Mouse (Mus musculus): ENCODE measurements around the gene Igf2bp1.

DNA sequence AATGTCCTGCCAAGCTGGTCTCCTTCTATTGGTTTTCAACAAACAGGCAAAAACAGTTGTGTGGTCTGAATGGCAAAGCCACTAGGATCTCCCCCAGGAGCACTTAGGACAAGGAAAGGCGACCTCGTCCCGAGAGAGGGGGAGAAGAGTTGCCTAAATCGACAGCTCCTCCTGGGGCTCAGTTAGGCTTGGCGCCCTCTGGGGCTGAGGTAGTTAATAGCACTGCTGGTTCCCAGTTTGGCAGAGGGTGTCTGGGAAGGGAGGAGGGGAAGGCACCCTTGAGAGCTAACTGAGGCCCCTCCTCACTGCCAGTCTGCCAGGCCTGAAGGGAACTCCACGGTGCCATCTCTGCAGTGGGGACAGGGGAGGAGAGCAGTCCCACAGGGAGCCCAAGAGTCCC lies 46.6 kb downstream of the Igf2bp1 start:
- TF ChIP-seq CTCF (IDR thresholded peaks at IDR 0.05; ENCODE audit: low read depth) (peak; percentile 53), EP300 (optimal IDR thresholded peaks at IDR 0.05) (no peak)
